Mouse (Mus musculus) lung, postnatal 0 days (tissue): ENCODE results near the gene Pigq. TPM values are rescaled to one million over a fixed set of nuclear protein-coding genes. Genes with fewer than 3 reads are reported as not detected.

Experiments
- ATAC-seq: fragments of 200-750 bp; cut with Nextera tagmentation; 2 replicates; pipeline ENCODE4 v1.8.0; 2017; ENCODE audit warnings: moderate library complexity
- DNase-seq: peaks from one replicate; pipeline ENCODE4 v3.0.0-alpha.2; 2016; ENCODE audit warnings: low spot score
- H3K27ac ChIP-seq: fragments of 300-500 bp; sonication (generic); 2 replicates; pipeline ENCODE4 v1.5.1; 2014; ENCODE audit warnings: antibody characterized with exemption, mild to moderate bottlenecking, low read length, mixed read lengths
- H3K27me3 ChIP-seq: fragments of 300-500 bp; sonication (generic); replicated peaks from 2 replicates; pipeline ENCODE4 v1.6.1; 2014; ENCODE audit warnings: low read length, mixed read lengths; ENCODE audit not compliant: insufficient read depth
- H3K36me3 ChIP-seq: fragments of 300-500 bp; sonication (generic); 2 replicates; pipeline ENCODE4 v1.6.1; 2014; ENCODE audit warnings: low read length, mixed read lengths; ENCODE audit not compliant: insufficient read depth
- H3K4me1 ChIP-seq: fragments of 300-500 bp; sonication (generic); 2 replicates; pipeline ENCODE4 v1.6.1; 2014; ENCODE audit warnings: antibody characterized with exemption, low read depth, low read length, mixed read lengths; ENCODE audit not compliant: insufficient read depth
- H3K4me2 ChIP-seq: fragments of 300-500 bp; sonication (generic); replicated peaks from 2 replicates; pipeline ENCODE4 v1.6.1; 2014; ENCODE audit warnings: low read depth, mild to moderate bottlenecking, low read length, moderate library complexity, mixed read lengths
- H3K4me3 ChIP-seq: fragments of 300-500 bp; sonication (generic); 2 replicates; pipeline ENCODE4 v1.5.1; 2014; ENCODE audit warnings: low read depth, low read length
- H3K9ac ChIP-seq: fragments of 300-500 bp; sonication (generic); replicated peaks from 2 replicates; pipeline ENCODE4 v1.6.1; 2014; ENCODE audit warnings: low read depth, mild to moderate bottlenecking
- H3K9me3 ChIP-seq: fragments of 300-500 bp; sonication (generic); 2 replicates; pipeline ENCODE4 v1.6.1; 2016; ENCODE audit warnings: low read length, mixed read lengths
- CTCF ChIP-seq: IDR thresholded peaks from 2 replicates; pipeline ENCODE4 v1.5.1; 2016; ENCODE audit warnings: antibody characterized with exemption, mild to moderate bottlenecking
- EP300 ChIP-seq: IDR thresholded peaks from 2 replicates; pipeline ENCODE4 v1.6.1; 2016; ENCODE audit warnings: antibody characterized with exemption, mild to moderate bottlenecking, control low read depth
- WGBS: fragments of 180-500 bp; shearing (Covaris S2); extraction: QIAGEN DNeasy Blood & Tissue Kit; methylation state at CpG from one replicate; pipeline ENCODE4 v1.1.7; 2014; 5-methylcytosine and 5-hydroxymethylcytosine counted together
- polyA plus RNA-seq: library from polyadenylated mRNA; unstranded; fragments of >200 nt; fragmentation: Nextera tagmentation; extraction: Ambion mirVana; gene quantifications from 2 replicates; pipeline ENCODE4 v1.2.1, GENCODE M21; 2015

Pigq gene
- polyA plus RNA-seq, 1 experiment from 2014 or later = 36.9 TPM

GRCm38 (mm10) chr17:25914295-25914694 lies 30.4 kb downstream of the Pigq start:
- Histone ChIP-seq H3K4me3 (no peak overlapping the region), H3K27ac (peak overlapping the region; percentile 10; the same call in 1 of the 2 replicates), H3K4me1 (peaks cover 8% of the 10 kb centered on the region; the same call in 1 of the 2 replicates), H3K36me3 (no peaks in the 10 kb centered on the region), H3K4me2 (no peak overlapping the region), H3K9ac (no peak overlapping the region), H3K9me3 (no peaks in the 10 kb centered on the region), H3K27me3 (no peaks in the 10 kb centered on the region)
- 66% methylated on average over 4 of the region's 4 CpGs for WGBS
- ATAC-seq (no peak), DNase-seq (no peak)
- TF ChIP-seq EP300 = no peak
- TF ChIP-seq CTCF = no peak

DNA sequence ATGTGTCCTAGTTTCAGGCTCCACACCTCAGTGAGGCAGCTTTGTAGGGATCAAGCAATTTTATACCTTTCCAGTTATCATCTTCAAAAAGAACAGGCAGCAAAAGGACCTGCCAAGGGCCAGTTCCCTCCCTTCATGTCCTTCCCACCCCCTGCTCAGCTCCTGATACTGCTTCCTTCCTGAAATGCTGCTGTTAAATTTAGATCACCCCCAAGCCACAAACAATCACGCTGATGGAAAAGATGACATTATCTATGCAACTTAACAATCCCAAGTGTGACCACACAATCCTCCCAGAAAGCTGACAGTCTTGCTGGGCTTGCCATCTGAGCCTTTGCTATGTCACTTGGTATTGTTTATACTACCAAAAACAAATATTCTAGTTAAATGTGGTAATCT lies 30.9 kb downstream of the Pigq start:
- ATAC-seq (no peak), DNase-seq (peak; percentile 31)
- no peaks in the 10 kb centered on the region for H3K27me3 ChIP-seq
- 43% methylated on average over 1 of the region's 1 CpGs for WGBS
- H3K4me2 ChIP-seq = 0 out of 2 replicates have a peak overlapping the region, but pooled peaks have one; percentile 9
- H3K36me3 ChIP-seq = no peaks in the 10 kb centered on the region
- H3K4me3 ChIP-seq = no peak overlapping the region
- no peaks in the 10 kb centered on the region for H3K9me3 ChIP-seq
- H3K9ac ChIP-seq = no peak overlapping the region
- TF ChIP-seq CTCF = no peak
- peak; percentile 56 for TF ChIP-seq EP300
- peak overlapping the region; percentile 10; the same call in 1 of the 2 replicates for H3K27ac ChIP-seq
- H3K4me1 ChIP-seq = peaks cover 8% of the 10 kb centered on the region; the same call in 1 of the 2 replicates

DNA sequence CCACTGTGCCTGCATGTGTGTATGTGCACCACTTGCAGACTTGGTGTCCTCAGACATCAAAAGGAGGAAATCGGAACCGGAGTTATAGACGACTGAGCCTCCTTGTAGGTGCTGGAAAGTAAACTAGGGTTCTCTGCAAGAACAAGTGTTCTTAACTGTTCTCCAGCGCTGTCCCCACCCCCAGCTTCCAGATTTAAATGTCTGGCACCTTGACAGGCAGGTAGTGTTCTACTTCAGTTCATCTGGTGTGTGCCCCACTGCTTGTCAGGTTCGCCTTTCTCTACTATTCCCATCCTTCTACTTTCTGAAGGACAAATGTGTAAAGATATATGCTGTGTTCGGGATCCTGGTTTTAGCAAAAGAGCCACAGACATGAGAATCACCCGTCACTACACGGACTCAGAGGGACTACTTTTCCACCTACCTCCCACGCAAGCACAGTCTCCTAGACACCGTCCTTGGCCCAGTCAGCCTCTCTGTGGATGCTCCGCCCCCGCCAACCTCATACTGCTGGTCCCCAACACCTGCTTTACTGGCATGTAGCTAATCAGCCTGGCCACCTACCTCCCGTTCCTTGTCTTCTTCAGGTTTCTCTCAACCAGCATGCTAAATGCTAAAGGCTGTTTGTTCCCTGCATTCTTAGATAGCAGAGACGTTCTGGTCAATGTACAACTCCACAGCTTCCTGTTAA lies 31.4 kb downstream of the Pigq start:
- Histone ChIP-seq H3K9me3 (no peaks in the 10 kb centered on the region), H3K36me3 (no peaks in the 10 kb centered on the region), H3K4me2 (0 out of 2 replicates have a peak overlapping the region, but pooled peaks have one; percentile 9), H3K27ac (no peak overlapping the region), H3K9ac (no peak overlapping the region), H3K4me1 (peaks cover 8% of the 10 kb centered on the region; the same call in 1 of the 2 replicates), H3K27me3 (no peaks in the 10 kb centered on the region), H3K4me3 (no peak overlapping the region)
- WGBS = 62% methylated on average over 14 of the region's 14 CpGs
- TF ChIP-seq CTCF (no peak), EP300 (no peak)
- DNase-seq (peak; percentile 49), ATAC-seq (no peak)

DNA sequence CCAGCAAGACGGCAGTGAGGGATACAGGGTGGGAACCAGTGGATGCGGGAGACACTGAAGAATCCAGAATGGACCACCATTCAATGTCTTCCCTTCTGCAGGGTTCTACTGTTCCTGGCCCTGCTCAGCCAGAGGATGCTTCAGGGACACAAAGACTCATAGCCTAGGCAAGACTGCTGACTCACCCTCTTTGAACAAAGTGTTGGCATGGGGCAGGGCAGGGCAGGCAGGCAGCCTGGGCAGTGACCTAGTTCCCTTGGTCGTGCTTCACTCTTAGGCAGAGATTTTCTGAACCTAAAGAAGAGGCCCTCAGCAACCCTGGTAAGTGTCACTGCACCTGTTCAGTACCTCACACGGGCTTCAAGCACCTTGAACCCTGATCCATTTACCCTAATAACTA lies 32.9 kb downstream of the Pigq start:
- no peaks in the 10 kb centered on the region; the same call in 1 of the 2 replicates for H3K4me1 ChIP-seq
- no peak for TF ChIP-seq CTCF
- TF ChIP-seq EP300 = no peak
- H3K4me2 ChIP-seq = no peak overlapping the region
- no peak overlapping the region for H3K9ac ChIP-seq
- H3K27ac ChIP-seq = no peak overlapping the region
- H3K9me3 ChIP-seq = no peaks in the 10 kb centered on the region
- peak; percentile 65 for ATAC-seq
- no peaks in the 10 kb centered on the region for H3K36me3 ChIP-seq
- DNase-seq = peak; percentile 55
- WGBS = 72% methylated on average over 4 of the region's 4 CpGs
- no peaks in the 10 kb centered on the region for H3K27me3 ChIP-seq
- H3K4me3 ChIP-seq = no peak overlapping the region

DNA sequence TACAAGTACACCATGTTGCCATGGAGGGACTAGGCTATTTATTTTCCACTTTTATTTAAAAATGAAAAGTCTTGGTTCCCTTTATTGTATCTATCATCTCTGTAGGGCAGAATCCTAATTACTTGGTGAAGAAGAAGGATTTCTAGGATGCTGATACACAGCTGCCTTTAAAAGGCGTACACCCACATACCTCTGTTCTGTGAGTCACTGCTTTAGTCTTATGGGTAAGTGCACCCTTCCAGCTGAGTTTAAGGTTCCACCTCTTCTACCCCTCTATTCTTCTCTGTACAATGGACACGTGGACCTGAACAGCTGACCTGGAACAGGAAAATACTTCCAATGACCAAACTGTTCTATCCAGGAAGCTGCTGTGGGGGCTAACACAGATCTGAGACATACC lies 37.1 kb downstream of the Pigq start:
- Histone ChIP-seq H3K27ac (no peak overlapping the region), H3K4me3 (no peak overlapping the region), H3K9me3 (no peaks in the 10 kb centered on the region), H3K27me3 (no peaks in the 10 kb centered on the region), H3K4me2 (no peak overlapping the region), H3K4me1 (no peaks in the 10 kb centered on the region), H3K9ac (no peak overlapping the region), H3K36me3 (no peaks in the 10 kb centered on the region)
- no peak for DNase-seq
- no peak for ATAC-seq
- TF ChIP-seq EP300 (no peak), CTCF (no peak)
- WGBS = 91% methylated on average over 2 of the region's 2 CpGs

DNA sequence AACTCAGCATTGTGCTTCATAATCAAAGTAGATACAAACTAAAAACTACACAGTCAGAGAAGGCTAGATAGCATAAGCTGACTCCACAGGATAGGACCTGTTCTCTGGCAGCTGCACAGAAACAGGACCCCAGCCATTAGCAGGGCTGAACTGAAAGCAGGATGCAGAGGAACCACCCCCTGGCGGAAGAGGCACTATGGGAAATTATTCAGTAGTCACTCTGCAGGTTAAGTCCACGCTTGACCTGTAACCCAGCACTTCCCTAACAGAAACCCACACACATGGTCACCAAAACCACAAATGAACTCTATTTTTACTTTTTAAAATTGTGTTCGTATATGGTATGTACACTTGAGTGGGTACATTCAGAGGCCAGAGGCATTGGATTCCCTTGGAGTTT lies 41.7 kb downstream of the Pigq start:
- no peak for DNase-seq

More for the DNA sequence above, 41.7 kb downstream of the Pigq start:
- no peaks in the 10 kb centered on the region for H3K36me3 ChIP-seq
- TF ChIP-seq CTCF (no peak), EP300 (no peak)
- no peaks in the 10 kb centered on the region for H3K4me1 ChIP-seq
- no peaks in the 10 kb centered on the region for H3K27me3 ChIP-seq
- H3K9me3 ChIP-seq = no peaks in the 10 kb centered on the region
- no peak overlapping the region for H3K9ac ChIP-seq
- 90% methylated on average over 3 of the region's 3 CpGs for WGBS
- no peak overlapping the region for H3K4me3 ChIP-seq
- no peak overlapping the region for H3K27ac ChIP-seq
- no peak overlapping the region for H3K4me2 ChIP-seq
- no peak for ATAC-seq
